Mouse (Mus musculus) kidney, embryonic 16.5 days (tissue): ENCODE results near the gene Itga2b. TPM values are rescaled to one million over a fixed set of nuclear protein-coding genes. Genes with fewer than 3 reads are reported as not detected.

Experiments used
- ATAC-seq: fragments of 200-750 bp; cut with Nextera tagmentation; 2 replicates; pipeline ENCODE4 v1.8.0; 2017; ENCODE audit warnings: moderate TSS enrichment; ENCODE audit not compliant: low FRiP score, low TSS enrichment
- H3K27ac ChIP-seq: fragments of 300-500 bp; sonication (generic); 2 replicates; pipeline ENCODE4 v1.5.1; 2014; ENCODE audit warnings: low read length
- H3K27me3 ChIP-seq: fragments of 300-500 bp; sonication (generic); 2 replicates; pipeline ENCODE4 v1.6.1; 2014; ENCODE audit warnings: low read length, control low read depth, mixed read lengths; ENCODE audit not compliant: insufficient read depth
- H3K36me3 ChIP-seq: fragments of 300-500 bp; sonication (generic); 2 replicates; pipeline ENCODE4 v1.6.1; 2014; ENCODE audit warnings: low read length, control low read depth, mixed read lengths; ENCODE audit not compliant: insufficient read depth
- H3K4me1 ChIP-seq: fragments of 300-500 bp; sonication (generic); 2 replicates; pipeline ENCODE4 v1.6.1; 2014; ENCODE audit warnings: low read length, control low read depth, mixed read lengths; ENCODE audit not compliant: insufficient read depth
- H3K4me2 ChIP-seq: fragments of 300-500 bp; sonication (generic); replicated peaks from 2 replicates; pipeline ENCODE4 v1.6.1; 2014; ENCODE audit warnings: low read depth, low read length
- H3K4me3 ChIP-seq: fragments of 300-500 bp; sonication (generic); 2 replicates; pipeline ENCODE4 v1.5.1; 2014; ENCODE audit warnings: mild to moderate bottlenecking, low read length
- H3K9ac ChIP-seq: fragments of 300-500 bp; sonication (generic); replicated peaks from 2 replicates; pipeline ENCODE4 v1.6.1; 2014; ENCODE audit warnings: low read length
- H3K9me3 ChIP-seq: fragments of 300-500 bp; sonication (generic); 2 replicates; pipeline ENCODE4 v1.6.1; 2016; ENCODE audit warnings: low read length, control low read depth
- whole genome bisulfite sequencing: fragments of 180-500 bp; shearing (Covaris S2); extraction: QIAGEN DNeasy Blood & Tissue Kit; methylation state at CpG from one replicate; pipeline ENCODE4 v1.1.7; 2014; 5-methylcytosine and 5-hydroxymethylcytosine counted together
- polyA plus RNA-seq: library from polyadenylated mRNA; unstranded; fragments of >200 nt; fragmentation: Nextera tagmentation; extraction: Ambion mirVana; gene quantifications from 2 replicates; pipeline ENCODE4 v1.2.1, GENCODE M21; 2015

Gene Itga2b
- polyA plus RNA-seq, 1 experiment from 2014 or later: 10.8 TPM

DNA sequence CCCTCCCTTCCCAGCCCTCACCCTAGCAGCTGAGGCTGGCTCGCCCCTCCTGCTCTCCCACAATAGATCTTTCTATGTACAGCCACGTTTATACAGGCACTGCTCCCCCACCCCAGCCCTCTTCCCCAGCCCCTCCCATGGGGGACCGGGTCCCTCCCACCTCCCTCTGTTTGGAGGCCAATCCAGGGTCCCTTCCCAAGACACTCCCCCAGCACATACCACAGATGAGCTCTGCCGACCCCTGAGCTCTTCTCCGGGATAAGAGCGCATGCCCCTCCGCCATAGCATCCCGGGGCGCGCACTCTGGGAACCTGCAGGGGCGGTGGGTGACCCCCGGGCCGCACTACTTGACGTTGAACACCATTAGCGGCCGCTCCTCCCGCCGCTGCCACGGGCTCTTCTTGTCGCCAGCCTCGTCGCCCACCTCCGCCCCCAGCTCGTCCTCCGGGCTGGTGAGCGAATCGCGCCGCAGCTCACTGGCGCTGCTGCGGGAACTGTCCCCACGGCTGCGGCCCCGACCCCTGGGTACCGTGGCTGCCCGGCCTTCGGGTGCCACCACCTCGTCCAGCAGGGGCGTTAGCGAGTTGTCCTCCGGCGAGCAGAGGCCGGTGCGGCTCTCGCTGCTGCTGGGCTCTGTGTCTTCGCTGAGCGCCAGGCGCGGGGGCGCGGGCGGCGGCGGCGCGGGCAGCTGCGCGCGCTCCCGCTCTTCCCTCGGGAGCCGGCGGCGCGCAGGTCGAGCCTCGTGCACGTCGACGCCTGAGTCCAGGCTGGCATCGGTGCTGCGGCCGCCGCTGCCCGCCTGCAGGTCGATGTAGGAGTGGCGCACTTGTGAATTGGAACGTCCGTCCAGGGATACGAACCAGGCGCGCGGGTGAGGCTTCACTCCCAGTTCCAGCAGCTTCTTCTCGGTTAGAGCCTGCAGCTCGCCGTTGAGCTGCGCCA lies 32.5 kb downstream of the Itga2b start:
- ATAC-seq: peak; percentile 61
- H3K4me3 ChIP-seq: peak overlapping the region; percentile 52
- peak overlapping the region; percentile 53; the same call in 1 of the 2 replicates for H3K27ac ChIP-seq
- peaks cover 55% of the 10 kb centered on the region for H3K36me3 ChIP-seq
- no peaks in the 10 kb centered on the region for H3K9me3 ChIP-seq
- peak overlapping the region; percentile 96 for H3K4me2 ChIP-seq
- peak overlapping the region; percentile 70 for H3K9ac ChIP-seq
- 9% methylated on average over 81 of the region's 87 CpGs for WGBS
- no peaks in the 10 kb centered on the region for H3K27me3 ChIP-seq
- H3K4me1 ChIP-seq: peaks cover 23% of the 10 kb centered on the region

DNA sequence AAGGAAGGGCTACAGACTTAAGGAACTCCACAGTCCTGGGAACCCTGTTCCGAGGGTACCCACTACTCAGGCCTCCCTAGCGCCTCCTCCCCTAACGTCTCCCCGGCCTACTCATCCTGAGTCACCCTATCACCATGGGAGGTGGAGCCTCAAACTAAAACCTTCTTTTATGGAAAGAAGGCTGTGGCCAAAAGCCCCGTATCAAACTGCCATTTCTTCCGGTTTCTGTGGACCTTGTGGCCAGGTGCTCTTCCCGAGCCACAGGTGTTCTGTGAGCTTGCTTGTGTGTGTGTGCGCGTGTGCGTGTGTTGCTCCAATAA lies 33.5 kb downstream of the Itga2b start:
- Histone ChIP-seq H3K27ac (no peak overlapping the region), H3K9ac (no peak overlapping the region), H3K4me3 (no peak overlapping the region), H3K9me3 (no peaks in the 10 kb centered on the region), H3K27me3 (no peaks in the 10 kb centered on the region), H3K4me1 (peaks cover 30% of the 10 kb centered on the region), H3K4me2 (no peak overlapping the region), H3K36me3 (peaks cover 48% of the 10 kb centered on the region)
- 81% methylated on average over 10 of the region's 10 CpGs for WGBS
- no peak for ATAC-seq

DNA sequence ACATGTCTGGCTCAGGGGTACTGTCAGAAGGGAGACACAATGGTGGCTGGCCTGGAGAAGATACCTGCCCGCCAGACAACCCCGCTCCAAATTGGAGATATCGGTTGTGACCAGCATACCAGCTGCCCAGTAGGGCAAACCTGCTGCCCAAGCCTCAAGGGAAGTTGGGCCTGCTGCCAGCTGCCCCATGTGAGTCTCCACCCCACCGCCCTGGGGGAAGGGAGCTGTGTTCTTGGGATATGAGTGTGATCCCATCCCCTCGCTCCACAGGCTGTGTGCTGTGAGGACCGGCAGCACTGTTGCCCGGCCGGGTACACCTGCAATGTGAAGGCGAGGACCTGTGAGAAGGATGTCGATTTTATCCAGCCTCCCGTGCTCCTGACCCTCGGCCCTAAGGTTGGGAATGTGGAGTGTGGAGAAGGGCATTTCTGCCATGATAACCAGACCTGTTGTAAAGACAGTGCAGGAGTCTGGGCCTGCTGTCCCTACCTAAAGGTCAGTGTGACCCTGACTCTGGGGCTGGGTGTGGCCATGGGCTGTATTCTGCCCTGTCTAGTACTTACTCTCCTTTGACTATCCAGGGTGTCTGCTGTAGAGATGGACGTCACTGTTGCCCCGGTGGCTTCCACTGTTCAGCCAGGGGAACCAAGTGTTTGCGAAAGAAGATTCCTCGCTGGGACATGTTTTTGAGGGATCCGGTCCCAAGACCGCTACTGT lies 34.0 kb downstream of the Itga2b start:
- Histone ChIP-seq H3K27me3 (no peaks in the 10 kb centered on the region), H3K4me1 (peaks cover 34% of the 10 kb centered on the region), H3K9me3 (no peaks in the 10 kb centered on the region), H3K4me3 (no peak overlapping the region), H3K27ac (no peak overlapping the region), H3K36me3 (peaks cover 44% of the 10 kb centered on the region), H3K9ac (no peak overlapping the region), H3K4me2 (no peak overlapping the region)
- ATAC-seq: no peak
- 88% methylated on average over 18 of the region's 18 CpGs for WGBS

DNA sequence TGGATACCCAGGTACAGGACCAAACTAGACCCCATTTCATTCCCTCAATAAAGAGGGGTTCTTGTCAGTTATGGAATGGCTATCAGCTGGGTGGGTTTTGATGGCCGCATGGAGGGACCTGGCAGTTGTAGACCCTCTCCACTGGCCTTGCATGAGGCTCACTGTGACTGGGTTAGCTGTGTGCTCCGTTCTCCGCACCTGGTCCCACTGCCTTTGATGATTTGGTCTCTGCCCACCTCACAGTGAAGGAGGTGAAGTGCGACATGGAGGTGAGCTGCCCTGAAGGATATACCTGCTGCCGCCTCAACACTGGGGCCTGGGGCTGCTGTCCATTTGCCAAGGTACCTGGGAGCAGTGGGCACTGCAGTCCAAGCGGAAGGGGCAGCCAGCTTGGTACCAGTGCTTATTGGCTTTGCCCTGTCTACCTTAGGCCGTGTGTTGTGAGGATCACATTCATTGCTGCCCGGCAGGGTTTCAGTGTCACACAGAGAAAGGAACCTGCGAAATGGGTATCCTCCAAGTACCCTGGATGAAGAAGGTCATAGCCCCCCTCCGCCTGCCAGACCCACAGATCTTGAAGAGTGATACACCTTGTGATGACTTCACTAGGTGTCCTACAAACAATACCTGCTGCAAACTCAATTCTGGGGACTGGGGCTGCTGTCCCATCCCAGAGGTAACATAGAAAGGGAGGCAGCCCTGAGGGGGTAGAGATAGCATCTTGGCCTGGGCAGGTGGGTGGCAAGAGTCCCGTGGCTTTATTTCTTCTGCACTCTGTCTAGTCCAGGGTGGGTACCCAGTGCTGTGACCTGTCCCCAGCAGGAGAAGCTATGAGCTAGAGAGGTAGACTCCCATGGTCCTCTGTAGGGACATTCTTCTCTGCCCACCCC lies 34.9 kb downstream of the Itga2b start:
- H3K27ac ChIP-seq: no peak overlapping the region
- no peak overlapping the region for H3K9ac ChIP-seq
- 92% methylated on average over 11 of the region's 11 CpGs for WGBS
- peaks cover 34% of the 10 kb centered on the region for H3K4me1 ChIP-seq
- H3K36me3 ChIP-seq: peaks cover 39% of the 10 kb centered on the region
- H3K4me2 ChIP-seq: no peak overlapping the region
- no peaks in the 10 kb centered on the region for H3K9me3 ChIP-seq
- H3K27me3 ChIP-seq: no peaks in the 10 kb centered on the region
- H3K4me3 ChIP-seq: no peak overlapping the region
- ATAC-seq: no peak

DNA sequence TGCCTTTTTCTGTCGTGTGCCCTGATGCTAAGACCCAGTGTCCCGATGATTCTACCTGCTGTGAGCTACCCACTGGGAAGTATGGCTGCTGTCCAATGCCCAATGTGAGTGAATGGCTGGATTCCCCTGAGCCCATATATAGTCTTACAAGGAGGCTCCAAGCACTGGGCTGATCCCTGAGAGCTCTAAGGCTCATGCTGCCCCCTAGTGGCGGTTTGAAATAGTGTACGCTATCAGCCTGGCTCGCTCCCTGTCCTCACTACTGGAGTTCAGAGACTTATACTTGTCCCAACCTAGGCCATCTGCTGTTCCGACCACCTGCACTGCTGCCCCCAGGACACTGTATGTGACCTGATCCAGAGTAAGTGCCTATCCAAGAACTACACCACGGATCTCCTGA lies 35.5 kb downstream of the Itga2b start:
- H3K36me3 ChIP-seq: peaks cover 32% of the 10 kb centered on the region
- peaks cover 40% of the 10 kb centered on the region for H3K4me1 ChIP-seq
- H3K4me2 ChIP-seq: no peak overlapping the region
- WGBS: 11% methylated on average over 7 of the region's 7 CpGs
- H3K9me3 ChIP-seq: no peaks in the 10 kb centered on the region
- no peaks in the 10 kb centered on the region for H3K27me3 ChIP-seq
- no peak overlapping the region for H3K9ac ChIP-seq
- H3K27ac ChIP-seq: no peak overlapping the region
- ATAC-seq: no peak
- H3K4me3 ChIP-seq: no peak overlapping the region

DNA sequence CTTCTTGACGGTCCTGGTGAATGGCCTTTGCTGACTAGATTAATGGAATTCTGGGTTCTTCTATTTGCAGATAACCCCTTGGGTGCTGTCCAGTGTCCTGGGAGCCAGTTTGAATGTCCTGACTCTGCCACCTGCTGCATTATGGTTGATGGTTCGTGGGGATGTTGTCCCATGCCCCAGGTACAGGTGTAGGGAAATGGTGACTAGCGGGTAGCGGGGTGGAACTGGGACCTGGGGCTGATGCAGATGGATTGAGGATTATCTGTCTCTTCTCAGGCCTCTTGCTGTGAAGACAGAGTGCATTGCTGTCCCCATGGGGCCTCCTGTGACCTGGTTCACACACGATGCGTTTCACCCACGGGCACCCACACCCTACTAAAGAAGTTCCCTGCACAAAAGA lies 36.1 kb downstream of the Itga2b start:
- peaks cover 40% of the 10 kb centered on the region for H3K4me1 ChIP-seq
- H3K36me3 ChIP-seq: peaks cover 27% of the 10 kb centered on the region
- H3K4me2 ChIP-seq: no peak overlapping the region
- H3K27ac ChIP-seq: no peak overlapping the region
- H3K9ac ChIP-seq: no peak overlapping the region
- WGBS: 87% methylated on average over 7 of the region's 7 CpGs
- ATAC-seq: no peak
- no peaks in the 10 kb centered on the region for H3K9me3 ChIP-seq
- no peak overlapping the region for H3K4me3 ChIP-seq
- H3K27me3 ChIP-seq: no peaks in the 10 kb centered on the region

DNA sequence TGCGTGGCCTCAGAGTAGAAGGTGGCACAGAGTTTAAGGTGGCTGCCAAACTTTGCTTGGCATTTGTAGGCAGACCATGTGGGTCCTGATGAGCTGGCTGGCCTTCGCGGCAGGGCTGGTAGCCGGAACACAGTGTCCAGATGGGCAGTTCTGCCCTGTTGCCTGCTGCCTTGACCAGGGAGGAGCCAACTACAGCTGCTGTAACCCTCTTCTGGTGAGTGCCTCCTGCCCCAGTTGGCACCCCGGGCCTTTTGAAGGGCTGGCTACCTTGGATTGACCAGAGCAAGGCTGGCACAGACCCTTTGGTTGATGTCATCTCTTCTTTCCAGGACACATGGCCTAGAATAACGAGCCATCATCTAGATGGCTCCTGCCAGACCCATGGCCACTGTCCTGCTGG lies 37.0 kb downstream of the Itga2b start:
- 88% methylated on average over 6 of the region's 6 CpGs for WGBS
- Histone ChIP-seq H3K27me3 (no peaks in the 10 kb centered on the region), H3K4me3 (no peak overlapping the region), H3K27ac (no peak overlapping the region), H3K4me1 (peaks cover 31% of the 10 kb centered on the region), H3K9ac (no peak overlapping the region), H3K36me3 (peaks cover 26% of the 10 kb centered on the region), H3K9me3 (no peaks in the 10 kb centered on the region), H3K4me2 (no peak overlapping the region)
- ATAC-seq: no peak

DNA sequence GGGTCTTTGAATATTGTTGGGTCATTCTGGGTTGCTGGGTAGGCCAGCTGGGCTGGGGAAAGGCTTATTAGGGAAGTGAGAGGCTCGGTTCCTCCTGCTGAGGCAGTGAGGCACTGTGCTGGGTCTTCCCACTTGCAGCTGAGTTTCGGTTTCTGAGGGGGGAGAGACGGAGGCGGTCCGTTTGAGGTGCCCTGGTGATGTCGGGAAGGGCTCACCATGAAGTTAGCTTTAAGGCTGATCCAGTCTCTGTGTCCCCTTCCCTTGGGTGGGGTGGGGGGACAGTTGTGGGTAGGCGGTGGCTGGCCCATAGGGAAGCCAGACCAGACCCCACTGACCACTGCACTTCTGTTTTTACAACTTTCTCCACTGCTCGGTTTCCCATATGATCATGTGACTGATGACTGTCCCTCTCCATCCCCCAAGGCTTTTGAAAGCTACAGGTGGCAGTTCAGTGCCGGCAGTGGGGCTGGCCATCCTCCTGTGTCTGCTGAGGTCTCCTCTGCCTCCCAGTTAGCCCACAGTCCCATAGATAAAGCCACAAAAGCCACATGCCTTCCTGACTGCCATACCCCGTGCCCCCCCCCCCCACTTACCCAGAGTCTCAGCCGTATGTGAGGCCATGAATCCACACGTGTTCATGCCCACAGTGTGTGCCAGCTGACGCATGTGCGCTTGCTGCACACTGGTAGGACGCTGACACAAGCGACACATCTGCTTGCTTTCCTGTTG lies 37.6 kb downstream of the Itga2b start:
- Histone ChIP-seq H3K4me3 (no peak overlapping the region), H3K4me1 (peaks cover 25% of the 10 kb centered on the region), H3K9me3 (no peaks in the 10 kb centered on the region), H3K27ac (no peak overlapping the region), H3K9ac (0 out of 2 replicates have a peak overlapping the region, but pooled peaks have one; percentile 41), H3K4me2 (0 out of 2 replicates have a peak overlapping the region, but pooled peaks have one; percentile 18), H3K36me3 (peaks cover 26% of the 10 kb centered on the region), H3K27me3 (no peaks in the 10 kb centered on the region)
- no peak for ATAC-seq
- WGBS: 63% methylated on average over 16 of the region's 16 CpGs

DNA sequence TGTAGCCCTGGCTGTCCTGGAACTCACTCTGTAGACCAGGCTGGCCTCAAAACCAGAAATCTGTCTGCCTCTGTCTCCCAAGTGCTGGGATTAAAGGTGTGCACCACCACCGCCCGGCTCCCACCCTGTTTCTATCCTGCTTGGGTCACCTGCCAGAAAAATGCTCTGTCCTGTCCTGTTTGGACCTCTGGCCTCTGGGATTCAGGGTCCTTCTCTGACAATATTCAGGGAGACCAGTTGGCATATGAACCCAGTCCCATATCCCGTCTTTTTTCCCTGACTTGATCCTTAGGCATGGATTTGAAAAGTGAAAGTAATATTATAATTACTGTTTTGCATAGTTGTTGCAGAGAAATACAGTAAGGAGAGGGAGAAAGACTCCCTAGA lies 38.2 kb downstream of the Itga2b start:
- Histone ChIP-seq H3K27me3 (no peaks in the 10 kb centered on the region), H3K36me3 (peaks cover 26% of the 10 kb centered on the region), H3K9ac (no peak overlapping the region), H3K4me1 (peaks cover 20% of the 10 kb centered on the region), H3K4me3 (no peak overlapping the region), H3K9me3 (no peaks in the 10 kb centered on the region), H3K4me2 (0 out of 2 replicates have a peak overlapping the region, but pooled peaks have one; percentile 18), H3K27ac (no peak overlapping the region)
- ATAC-seq: no peak
- WGBS: 92% methylated on average over 3 of the region's 3 CpGs
